Mouse (Mus musculus): ENCODE measurements around the gene Trak2. TPM values are rescaled to one million over a fixed set of nuclear protein-coding genes. Genes with fewer than 3 reads are reported as not detected.

Gene Trak2
- polyA plus RNA-seq, 1 experiment from 2014 or later, result 15.8 TPM

- Histone ChIP-seq H3K9ac (ENCODE audit: low read depth, low read length) (peak overlapping the region; percentile 90), H3K27me3 (ENCODE audit: control insufficient read depth, insufficient read depth, low read length) (no peaks in the 10 kb centered on the region), H3K9me3 (ENCODE audit: control insufficient read depth, low read length) (no peaks in the 10 kb centered on the region), H3K4me1 (replicated peaks; ENCODE audit: control insufficient read depth, insufficient read depth, low read length) (no peaks in the 10 kb centered on the region; the same call in none of the 2 replicates), H3K27ac (ENCODE audit: low read depth, low read length) (peak overlapping the region; percentile 9), H3K4me3 (ENCODE audit: low read depth, low read length) (peak overlapping the region; percentile 87), H3K36me3 (ENCODE audit: control insufficient read depth, insufficient read depth, low read length) (no peaks in the 10 kb centered on the region), H3K4me2 (replicated peaks; ENCODE audit: low read depth, low read length) (peak overlapping the region; percentile 57)
- ATAC-seq (ENCODE audit: low FRiP score) (no peak; the same call in 1 of the 2 replicates), DNase-seq (ENCODE audit: low spot score) (no peak)
- whole genome bisulfite sequencing, result under 1% methylated on average over 28 of the region's 28 CpGs
These were observed 322 bp downstream of the Trak2 start for GRCm38 (mm10) chr1:58972851-58973365.

DNA sequence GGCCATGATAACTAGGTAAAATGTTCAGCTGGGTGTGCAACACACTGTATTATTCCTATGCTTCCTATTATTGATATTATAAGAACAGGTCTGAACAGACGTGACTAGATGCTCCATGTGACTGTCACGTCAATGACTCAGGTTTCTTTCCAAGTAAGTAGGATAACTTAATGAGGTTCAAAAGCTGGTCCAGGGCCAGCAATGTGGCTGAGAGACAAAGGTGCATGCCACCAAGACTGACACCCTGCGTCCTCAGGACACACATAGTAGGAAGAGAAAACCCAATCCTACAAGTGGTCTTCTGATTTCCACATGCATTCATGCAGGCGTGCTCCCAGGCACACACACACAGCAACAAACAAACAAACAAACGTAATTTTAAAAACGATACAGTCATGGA is 2.1 kb downstream of the Trak2 start:
- H3K4me3 ChIP-seq (ENCODE audit: low read depth, low read length), result no peak overlapping the region
- ATAC-seq (ENCODE audit: low FRiP score) (no peak), DNase-seq (ENCODE audit: low spot score) (no peak)
- H3K27ac ChIP-seq (ENCODE audit: low read depth, low read length), result no peak overlapping the region
- 88% methylated on average over 6 of the region's 6 CpGs for WGBS
- no peaks in the 10 kb centered on the region; the same call in none of the 2 replicates for H3K4me1 ChIP-seq (replicated peaks; ENCODE audit: control insufficient read depth, insufficient read depth, low read length)
- no peak overlapping the region for H3K9ac ChIP-seq (ENCODE audit: low read depth, low read length)
- H3K9me3 ChIP-seq (ENCODE audit: control insufficient read depth, low read length), result no peaks in the 10 kb centered on the region
- H3K27me3 ChIP-seq (ENCODE audit: control insufficient read depth, insufficient read depth, low read length), result no peaks in the 10 kb centered on the region
- no peak overlapping the region for H3K4me2 ChIP-seq (replicated peaks; ENCODE audit: low read depth, low read length)
- H3K36me3 ChIP-seq (ENCODE audit: control insufficient read depth, insufficient read depth, low read length), result no peaks in the 10 kb centered on the region

GRCm38 (mm10) chr1:58970054-58970453 is 3.2 kb downstream of the Trak2 start:
- Histone ChIP-seq H3K9me3 (ENCODE audit: control insufficient read depth, low read length) (no peaks in the 10 kb centered on the region), H3K4me2 (replicated peaks; ENCODE audit: low read depth, low read length) (no peak overlapping the region), H3K27me3 (ENCODE audit: control insufficient read depth, insufficient read depth, low read length) (no peaks in the 10 kb centered on the region), H3K9ac (ENCODE audit: low read depth, low read length) (no peak overlapping the region), H3K36me3 (ENCODE audit: control insufficient read depth, insufficient read depth, low read length) (no peaks in the 10 kb centered on the region), H3K4me1 (replicated peaks; ENCODE audit: control insufficient read depth, insufficient read depth, low read length) (no peaks in the 10 kb centered on the region; the same call in none of the 2 replicates), H3K27ac (ENCODE audit: low read depth, low read length) (no peak overlapping the region), H3K4me3 (ENCODE audit: low read depth, low read length) (no peak overlapping the region)
- DNase-seq (ENCODE audit: low spot score) (no peak), ATAC-seq (ENCODE audit: low FRiP score) (no peak)
- 82% methylated on average over 5 of the region's 5 CpGs for WGBS

DNA sequence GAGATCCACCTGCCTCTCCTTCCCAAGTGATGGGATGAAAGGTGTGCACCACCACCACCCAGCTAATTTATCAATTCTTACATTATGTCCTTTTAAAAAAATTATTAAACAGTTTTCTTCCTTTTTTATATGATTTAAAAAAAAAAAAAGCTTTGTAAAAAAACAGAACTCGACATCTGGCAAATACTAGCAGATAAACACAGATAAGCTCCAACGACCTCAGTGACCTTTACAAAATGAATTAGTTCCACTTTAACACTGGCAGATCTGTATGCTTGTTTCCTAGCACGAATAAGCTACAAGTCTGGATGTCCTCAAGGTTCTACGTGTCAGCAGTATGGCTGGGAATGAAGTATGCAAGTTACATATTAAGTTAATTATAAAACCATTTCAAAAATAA is 5.7 kb downstream of the Trak2 start:
- no peaks in the 10 kb centered on the region for H3K36me3 ChIP-seq (ENCODE audit: control insufficient read depth, insufficient read depth, low read length)
- no peak overlapping the region for H3K4me3 ChIP-seq (ENCODE audit: low read depth, low read length)
- H3K4me2 ChIP-seq (replicated peaks; ENCODE audit: low read depth, low read length), result no peak overlapping the region
- no peak overlapping the region for H3K27ac ChIP-seq (ENCODE audit: low read depth, low read length)
- 57% methylated on average over 4 of the region's 4 CpGs for WGBS
- ATAC-seq (ENCODE audit: low FRiP score) (no peak), DNase-seq (ENCODE audit: low spot score) (no peak)
- H3K4me1 ChIP-seq (replicated peaks; ENCODE audit: control insufficient read depth, insufficient read depth, low read length), result no peaks in the 10 kb centered on the region; the same call in 1 of the 2 replicates
- no peaks in the 10 kb centered on the region for H3K9me3 ChIP-seq (ENCODE audit: control insufficient read depth, low read length)
- H3K27me3 ChIP-seq (ENCODE audit: control insufficient read depth, insufficient read depth, low read length), result no peaks in the 10 kb centered on the region
- no peak overlapping the region for H3K9ac ChIP-seq (ENCODE audit: low read depth, low read length)

- no peak overlapping the region for H3K4me3 ChIP-seq (ENCODE audit: low read depth, low read length)
- H3K36me3 ChIP-seq (ENCODE audit: control insufficient read depth, insufficient read depth, low read length), result no peaks in the 10 kb centered on the region
- ATAC-seq (ENCODE audit: low FRiP score), result no peak
- H3K9ac ChIP-seq (ENCODE audit: low read depth, low read length), result no peak overlapping the region
- H3K4me2 ChIP-seq (replicated peaks; ENCODE audit: low read depth, low read length), result no peak overlapping the region
- no peaks in the 10 kb centered on the region for H3K27me3 ChIP-seq (ENCODE audit: control insufficient read depth, insufficient read depth, low read length)
- DNase-seq (ENCODE audit: low spot score), result no peak
- no peak overlapping the region for H3K27ac ChIP-seq (ENCODE audit: low read depth, low read length)
- H3K9me3 ChIP-seq (ENCODE audit: control insufficient read depth, low read length), result no peaks in the 10 kb centered on the region
- no peaks in the 10 kb centered on the region for H3K4me1 ChIP-seq (replicated peaks; ENCODE audit: control insufficient read depth, insufficient read depth, low read length)
These were observed 10.4 kb downstream of the Trak2 start for GRCm38 (mm10) chr1:58962865-58963264.

DNA sequence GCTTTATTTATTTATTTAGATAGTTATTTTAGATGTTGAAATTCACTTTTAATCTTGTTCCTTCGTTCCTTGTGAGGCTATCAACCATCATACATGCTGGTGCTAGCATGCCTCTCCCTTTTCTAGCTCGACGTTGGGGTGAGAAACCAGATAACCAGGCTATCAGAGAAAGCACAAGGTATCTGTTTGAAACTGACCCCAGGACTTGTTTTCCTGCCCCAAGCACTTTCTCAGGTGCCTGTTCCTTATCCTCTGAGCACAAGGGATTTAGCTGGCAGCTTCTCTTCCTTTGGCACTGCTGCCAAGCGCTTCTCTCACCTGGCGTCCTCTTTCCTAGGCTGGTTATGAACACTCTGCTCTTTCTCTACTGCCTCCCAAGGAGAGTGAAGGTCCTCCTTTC is 10.8 kb downstream of the Trak2 start:
- Histone ChIP-seq H3K9ac (ENCODE audit: low read depth, low read length) (no peak overlapping the region), H3K4me1 (replicated peaks; ENCODE audit: control insufficient read depth, insufficient read depth, low read length) (no peaks in the 10 kb centered on the region), H3K4me3 (ENCODE audit: low read depth, low read length) (no peak overlapping the region), H3K36me3 (ENCODE audit: control insufficient read depth, insufficient read depth, low read length) (no peaks in the 10 kb centered on the region), H3K27me3 (ENCODE audit: control insufficient read depth, insufficient read depth, low read length) (no peaks in the 10 kb centered on the region), H3K4me2 (replicated peaks; ENCODE audit: low read depth, low read length) (no peak overlapping the region), H3K27ac (ENCODE audit: low read depth, low read length) (no peak overlapping the region), H3K9me3 (ENCODE audit: control insufficient read depth, low read length) (no peaks in the 10 kb centered on the region)
- DNase-seq (ENCODE audit: low spot score) (no peak), ATAC-seq (ENCODE audit: low FRiP score) (no peak)
- 94% methylated on average over 5 of the region's 5 CpGs for WGBS

GRCm38 (mm10) chr1:58961152-58961893 is 11.9 kb downstream of the Trak2 start:
- WGBS, result 63% methylated on average over 12 of the region's 12 CpGs
- Histone ChIP-seq H3K36me3 (ENCODE audit: control insufficient read depth, insufficient read depth, low read length) (no peaks in the 10 kb centered on the region), H3K4me3 (ENCODE audit: low read depth, low read length) (no peak overlapping the region), H3K27me3 (ENCODE audit: control insufficient read depth, insufficient read depth, low read length) (no peaks in the 10 kb centered on the region), H3K4me2 (replicated peaks; ENCODE audit: low read depth, low read length) (no peak overlapping the region), H3K9me3 (ENCODE audit: control insufficient read depth, low read length) (no peaks in the 10 kb centered on the region), H3K9ac (ENCODE audit: low read depth, low read length) (no peak overlapping the region), H3K4me1 (replicated peaks; ENCODE audit: control insufficient read depth, insufficient read depth, low read length) (no peaks in the 10 kb centered on the region), H3K27ac (ENCODE audit: low read depth, low read length) (no peak overlapping the region)
- ATAC-seq (ENCODE audit: low FRiP score), result no peak
- no peak for DNase-seq (ENCODE audit: low spot score)

GRCm38 (mm10) chr1:58959682-58960081 is 13.5 kb downstream of the Trak2 start:
- H3K27me3 ChIP-seq (ENCODE audit: control insufficient read depth, insufficient read depth, low read length), result no peaks in the 10 kb centered on the region
- H3K27ac ChIP-seq (ENCODE audit: low read depth, low read length), result no peak overlapping the region
- DNase-seq (ENCODE audit: low spot score), result no peak
- H3K36me3 ChIP-seq (ENCODE audit: control insufficient read depth, insufficient read depth, low read length), result no peaks in the 10 kb centered on the region
- WGBS, result 80% methylated on average over 2 of the region's 2 CpGs
- H3K9ac ChIP-seq (ENCODE audit: low read depth, low read length), result no peak overlapping the region
- no peak for ATAC-seq (ENCODE audit: low FRiP score)
- no peaks in the 10 kb centered on the region for H3K4me1 ChIP-seq (replicated peaks; ENCODE audit: control insufficient read depth, insufficient read depth, low read length)
- no peak overlapping the region for H3K4me2 ChIP-seq (replicated peaks; ENCODE audit: low read depth, low read length)
- H3K9me3 ChIP-seq (ENCODE audit: control insufficient read depth, low read length), result no peaks in the 10 kb centered on the region
- H3K4me3 ChIP-seq (ENCODE audit: low read depth, low read length), result no peak overlapping the region

Data from hindbrain, embryonic 11.5 days (tissue).